Mouse (Mus musculus): ENCODE measurements around the gene Tomm40. TPM values are rescaled to one million over a fixed set of nuclear protein-coding genes. Genes with fewer than 3 reads are reported as not detected.

Tomm40 gene
- polyA plus RNA-seq, 1 experiment from 2014 or later, result 81.5 TPM

DNA sequence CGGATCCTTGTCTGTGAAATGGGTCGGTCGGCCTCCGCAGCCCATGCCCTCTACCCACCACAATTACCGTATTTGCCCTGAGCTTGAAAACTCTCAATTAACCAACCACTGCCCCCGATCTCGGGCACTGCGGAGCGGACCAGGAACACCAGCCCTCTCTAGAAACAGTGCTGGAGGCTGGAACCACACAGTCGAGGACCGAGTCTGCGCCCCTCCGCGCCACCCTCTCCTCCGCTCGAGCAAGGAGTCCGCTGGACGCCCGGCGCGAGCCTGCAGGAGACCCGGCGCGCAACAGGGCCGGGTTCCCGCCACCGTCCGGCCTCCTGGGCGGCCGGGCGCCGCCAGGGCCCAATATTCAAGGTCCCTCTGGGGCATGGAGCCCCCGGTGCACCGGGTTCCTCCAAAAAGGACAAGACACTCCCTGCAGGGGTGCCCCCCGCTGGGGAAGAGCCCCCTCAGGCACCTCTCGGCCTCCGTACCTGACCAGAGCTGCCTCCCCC is 50.7 kb downstream of the Tomm40 start:
- peak overlapping the region; percentile 97 for H3K27ac ChIP-seq (ENCODE audit: low read depth)
- peak; percentile 24 for ATAC-seq
- H3K4me1 ChIP-seq (ENCODE audit: insufficient read depth), result peaks cover 33% of the 10 kb centered on the region
- peak overlapping the region; percentile 91 for H3K4me2 ChIP-seq (ENCODE audit: low read depth, low read length)
- H3K9ac ChIP-seq (replicated peaks), result peak overlapping the region; percentile 99
- H3K9me3 ChIP-seq (ENCODE audit: low read length), result no peaks in the 10 kb centered on the region
- H3K27me3 ChIP-seq (ENCODE audit: insufficient read depth, low read length), result no peaks in the 10 kb centered on the region
- no peak for DNase-seq
- 0% methylated on average over 35 of the region's 37 CpGs for WGBS (ENCODE audit: insufficient replicate concordance)
- H3K4me3 ChIP-seq (ENCODE audit: low read depth, low read length), result peak overlapping the region; percentile 98
- H3K36me3 ChIP-seq (replicated peaks; ENCODE audit: insufficient read depth, low read length), result peaks cover 16% of the 10 kb centered on the region
- TF ChIP-seq EP300 (IDR thresholded peaks at IDR 0.05; ENCODE audit: low read depth) (no peak), CTCF (IDR thresholded peaks at IDR 0.05; ENCODE audit: low read depth) (no peak)

DNA sequence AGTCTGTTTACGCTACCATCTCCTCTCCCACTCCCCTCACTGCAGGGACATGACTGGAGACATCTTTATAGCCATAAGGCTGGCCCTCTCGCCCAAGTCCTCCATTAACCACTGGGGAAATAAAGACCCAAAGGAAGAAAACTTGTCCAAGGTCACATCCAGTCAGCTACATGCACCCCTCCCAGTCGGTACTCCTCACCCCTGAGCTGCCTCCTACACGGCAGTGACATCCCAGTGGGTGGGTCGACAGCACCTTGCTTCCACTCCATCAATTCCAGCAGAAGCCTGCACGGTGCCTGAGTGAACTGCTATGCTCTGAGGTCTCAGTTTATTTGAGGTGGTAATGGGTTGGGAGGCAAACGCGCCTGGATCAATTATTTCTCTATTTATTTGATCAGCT is 51.3 kb downstream of the Tomm40 start:
- TF ChIP-seq CTCF (IDR thresholded peaks at IDR 0.05; ENCODE audit: low read depth) (no peak), EP300 (IDR thresholded peaks at IDR 0.05; ENCODE audit: low read depth) (no peak)
- Histone ChIP-seq H3K4me2 (ENCODE audit: low read depth, low read length) (peak overlapping the region; percentile 91), H3K9me3 (ENCODE audit: low read length) (no peaks in the 10 kb centered on the region), H3K9ac (replicated peaks) (peak overlapping the region; percentile 99), H3K36me3 (replicated peaks; ENCODE audit: insufficient read depth, low read length) (peaks cover 17% of the 10 kb centered on the region), H3K27me3 (ENCODE audit: insufficient read depth, low read length) (no peaks in the 10 kb centered on the region), H3K27ac (ENCODE audit: low read depth) (no peak overlapping the region; the same call in 1 of the 2 replicates), H3K4me1 (ENCODE audit: insufficient read depth) (peaks cover 28% of the 10 kb centered on the region), H3K4me3 (ENCODE audit: low read depth, low read length) (peak overlapping the region; percentile 98)
- ATAC-seq (no peak), DNase-seq (no peak)
- WGBS (ENCODE audit: insufficient replicate concordance), result 15% methylated on average over 8 of the region's 8 CpGs

DNA sequence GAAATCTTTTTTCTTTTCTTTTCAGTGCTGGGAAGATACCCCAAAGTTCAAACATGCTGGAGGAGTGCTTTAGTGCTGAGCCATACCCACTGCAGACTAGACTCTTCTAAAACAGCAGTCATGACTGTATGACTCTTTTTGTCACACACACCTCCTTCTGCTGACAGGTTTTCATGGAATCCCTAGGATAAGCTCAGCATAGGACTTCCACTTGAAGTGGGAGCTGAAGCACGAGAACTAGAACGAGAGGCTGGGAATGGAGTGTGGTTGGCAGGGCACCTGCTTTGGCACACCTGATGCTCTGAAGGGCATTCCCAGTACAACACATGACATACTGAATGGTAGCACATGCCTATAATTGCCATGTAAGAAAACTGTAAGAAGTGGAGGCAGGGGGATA is 62.6 kb downstream of the Tomm40 start:
- Histone ChIP-seq H3K9ac (replicated peaks) (no peak overlapping the region), H3K27ac (ENCODE audit: low read depth) (no peak overlapping the region), H3K4me2 (ENCODE audit: low read depth, low read length) (no peak overlapping the region), H3K27me3 (ENCODE audit: insufficient read depth, low read length) (no peaks in the 10 kb centered on the region), H3K4me3 (ENCODE audit: low read depth, low read length) (no peak overlapping the region), H3K36me3 (replicated peaks; ENCODE audit: insufficient read depth, low read length) (peaks cover 61% of the 10 kb centered on the region), H3K9me3 (ENCODE audit: low read length) (no peaks in the 10 kb centered on the region), H3K4me1 (ENCODE audit: insufficient read depth) (no peaks in the 10 kb centered on the region; the same call in 1 of the 2 replicates)
- DNase-seq, result no peak
- WGBS (ENCODE audit: insufficient replicate concordance), result 89% methylated on average over 2 of the region's 2 CpGs
- no peak for TF ChIP-seq EP300 (IDR thresholded peaks at IDR 0.05; ENCODE audit: low read depth)
- TF ChIP-seq CTCF (IDR thresholded peaks at IDR 0.05; ENCODE audit: low read depth), result no peak
- ATAC-seq, result no peak

Other genes starting within 250 kb of the Tomm40 start
- gene Bloc1s3, start 207.1 kb downstream of the Tomm40 start, polyA plus RNA-seq (2015; fragmentation: Nextera tagmentation; extraction: Ambion mirVana), result 0.94 and 1.1 TPM in 2 replicates
- 51.6 and 52.5 TPM in 2 replicates for gene Trappc6a, start 207.0 kb downstream of the Tomm40 start, polyA plus RNA-seq (2015; fragmentation: Nextera tagmentation; extraction: Ambion mirVana)
- not detected in 2 replicates for gene Nkpd1, start 197.6 kb downstream of the Tomm40 start, polyA plus RNA-seq (2015; fragmentation: Nextera tagmentation; extraction: Ambion mirVana)
- gene Ppp1r37, start 152.4 kb downstream of the Tomm40 start, polyA plus RNA-seq (2015; fragmentation: Nextera tagmentation; extraction: Ambion mirVana), result 8.1 and 8.3 TPM in 2 replicates
- 0.89 and 1.2 TPM in 2 replicates for gene Zfp296, start 138.2 kb downstream of the Tomm40 start, polyA plus RNA-seq (2015; fragmentation: Nextera tagmentation; extraction: Ambion mirVana)
- 61.7 and 66.9 TPM in 2 replicates for gene Gemin7, start 137.8 kb downstream of the Tomm40 start, polyA plus RNA-seq (2015; fragmentation: Nextera tagmentation; extraction: Ambion mirVana)
- 7.6 and 8.1 TPM in 2 replicates for gene Clasrp, start 111.0 kb downstream of the Tomm40 start, polyA plus RNA-seq (2015; fragmentation: Nextera tagmentation; extraction: Ambion mirVana)
- 2.2 and 2.3 TPM in 2 replicates for gene Relb, start 86.0 kb downstream of the Tomm40 start, polyA plus RNA-seq (2015; fragmentation: Nextera tagmentation; extraction: Ambion mirVana)
- 40.3 and 44.4 TPM in 2 replicates for gene Clptm1, start 50.4 kb downstream of the Tomm40 start, polyA plus RNA-seq (2015; fragmentation: Nextera tagmentation; extraction: Ambion mirVana)
- gene Apoc2, start 37.5 kb downstream of the Tomm40 start, polyA plus RNA-seq (2015; fragmentation: Nextera tagmentation; extraction: Ambion mirVana), result 2,864 and 3,070 TPM in 2 replicates
- 187 and 234 TPM in 2 replicates for gene Gm44805, start 34.0 kb downstream of the Tomm40 start, polyA plus RNA-seq (2015; fragmentation: Nextera tagmentation; extraction: Ambion mirVana)
- 2,808 and 2,914 TPM in 2 replicates for gene Apoc4, start 34.0 kb downstream of the Tomm40 start, polyA plus RNA-seq (2015; fragmentation: Nextera tagmentation; extraction: Ambion mirVana)
- 5,234 and 5,457 TPM in 2 replicates for gene Apoc1, start 22.8 kb downstream of the Tomm40 start, polyA plus RNA-seq (2015; fragmentation: Nextera tagmentation; extraction: Ambion mirVana)
- gene Apoe, start 16.2 kb downstream of the Tomm40 start, polyA plus RNA-seq (2015; fragmentation: Nextera tagmentation; extraction: Ambion mirVana), result 20,006 and 20,209 TPM in 2 replicates
- 51.0 and 51.3 TPM in 2 replicates for gene Nectin2, start 35.0 kb upstream of the Tomm40 start, polyA plus RNA-seq (2015; fragmentation: Nextera tagmentation; extraction: Ambion mirVana)
- 8.8 and 9.3 TPM in 2 replicates for gene Bcam, start 55.6 kb upstream of the Tomm40 start, polyA plus RNA-seq (2015; fragmentation: Nextera tagmentation; extraction: Ambion mirVana)
- gene Cblc, start 81.4 kb upstream of the Tomm40 start, polyA plus RNA-seq (2015; fragmentation: Nextera tagmentation; extraction: Ambion mirVana), result 9.6 and 10.8 TPM in 2 replicates
- 5.4 and 11.2 TPM in 2 replicates for gene Bcl3, start 107.3 kb upstream of the Tomm40 start, polyA plus RNA-seq (2015; fragmentation: Nextera tagmentation; extraction: Ambion mirVana)
- gene Gm19345, start 136.6 kb upstream of the Tomm40 start, polyA plus RNA-seq (2015; fragmentation: Nextera tagmentation; extraction: Ambion mirVana), result 0.18 and 0.19 TPM in 2 replicates
- 0.09 TPM in 1 of 2 replicates, not detected in the other for gene Ceacam16, start 145.9 kb upstream of the Tomm40 start, polyA plus RNA-seq (2015; fragmentation: Nextera tagmentation; extraction: Ambion mirVana)
- gene Ceacam19, start 172.5 kb upstream of the Tomm40 start, polyA plus RNA-seq (2015; fragmentation: Nextera tagmentation; extraction: Ambion mirVana), result not detected in 2 replicates
- gene Pvr, start 205.7 kb upstream of the Tomm40 start, polyA plus RNA-seq (2015; fragmentation: Nextera tagmentation; extraction: Ambion mirVana), result 2.2 and 3.0 TPM in 2 replicates
- 0.69 and 0.89 TPM in 2 replicates for gene Igsf23, start 235.3 kb upstream of the Tomm40 start, polyA plus RNA-seq (2015; fragmentation: Nextera tagmentation; extraction: Ambion mirVana)
- gene Ceacam20, start 250.0 kb upstream of the Tomm40 start, polyA plus RNA-seq (2015; fragmentation: Nextera tagmentation; extraction: Ambion mirVana), result not detected in 2 replicates

Measured in liver, postnatal 0 days (tissue).